Mouse (Mus musculus) cerebellum, adult 11 months (tissue): Measurements from ENCODE around the gene Bicdl2.
A peak's percentile ranks its signal among the peaks of the same experiment; 100 is the strongest.

Experiments
- DNase-seq: peaks from one replicate; pipeline ENCODE4 v3.0.0; 2022

Bicdl2 gene

DNA sequence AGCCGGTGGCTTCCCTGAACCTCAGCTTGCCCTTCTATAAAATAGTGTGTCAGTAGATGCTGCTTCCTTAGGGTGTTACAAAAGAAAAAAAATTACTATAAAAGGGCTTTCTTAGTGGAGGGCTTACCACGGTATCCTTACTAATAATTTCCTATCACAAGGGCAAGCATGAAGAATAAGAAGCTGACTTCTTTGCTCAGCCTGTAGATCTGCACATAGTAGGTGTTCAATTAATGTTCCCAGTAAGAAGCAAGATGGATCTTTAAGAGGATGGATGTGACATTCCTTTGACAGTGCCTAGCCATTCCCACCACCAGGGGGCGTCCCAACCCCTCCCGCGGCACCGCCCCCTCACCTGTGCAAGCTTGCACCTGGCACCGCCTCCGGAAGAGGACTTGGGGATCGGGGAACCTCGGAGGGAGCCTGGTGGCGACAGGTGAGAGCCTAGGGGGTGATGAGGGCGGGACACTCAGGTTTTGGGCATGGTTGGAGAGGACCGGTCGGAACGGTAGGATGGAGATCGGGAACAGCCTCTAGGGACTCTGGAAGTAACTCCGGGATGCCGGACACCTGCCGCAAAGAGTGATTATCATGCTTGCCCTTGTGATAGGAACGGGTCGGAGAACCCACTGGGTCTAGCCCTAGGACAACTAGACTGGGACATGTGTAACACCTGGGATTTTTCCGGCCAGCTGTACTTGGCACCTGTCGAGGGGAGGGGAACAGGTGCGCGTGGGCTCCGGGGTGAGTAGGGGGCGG lies at the start of gene Bicdl2:
Gene Bicdl2 (plus strand): TSS at position 390 of the 759 bp plus-strand sequence.
- DNase-seq, result no peak

DNA sequence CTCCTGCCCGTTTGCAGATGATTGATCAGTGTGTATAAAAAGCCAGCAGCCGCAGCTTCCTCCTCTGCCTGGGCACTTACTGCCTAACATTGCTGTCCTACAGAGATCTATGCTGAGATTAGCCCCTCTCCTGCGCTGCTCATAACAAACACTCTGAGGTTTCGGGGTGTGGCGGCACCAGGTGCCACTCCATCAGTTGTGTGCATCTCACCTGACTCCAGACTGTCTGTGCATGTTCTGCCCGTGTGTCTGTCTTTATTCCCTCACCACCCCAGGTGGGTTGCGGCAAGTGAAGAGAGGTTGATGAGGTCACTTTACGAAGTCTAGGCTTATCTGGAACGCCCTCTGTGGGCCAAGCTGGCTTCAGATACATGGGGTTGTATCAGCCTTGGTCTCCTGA lies 43.2 kb upstream of the Bicdl2 start:
- DNase-seq, result no peak

DNA sequence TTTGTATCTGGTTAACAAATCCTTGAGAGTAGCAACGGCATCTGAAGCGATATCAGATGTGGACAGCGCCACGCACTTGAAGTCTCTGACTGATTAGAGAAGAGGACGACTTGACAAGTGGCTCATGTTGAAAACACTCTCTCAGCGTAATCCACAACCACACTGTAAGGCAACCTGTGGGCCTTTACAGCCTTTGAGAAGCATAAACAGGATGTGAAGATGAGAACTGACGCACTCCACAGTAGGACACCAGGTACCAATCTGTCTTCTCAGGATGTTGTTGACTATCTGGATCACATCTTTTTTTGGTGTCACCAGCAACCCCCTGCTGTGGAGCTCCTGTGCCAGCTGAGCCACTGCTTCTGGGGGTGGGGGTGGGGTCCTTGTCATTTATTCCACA lies 40.0 kb upstream of the Bicdl2 start:
- DNase-seq, result no peak

DNA sequence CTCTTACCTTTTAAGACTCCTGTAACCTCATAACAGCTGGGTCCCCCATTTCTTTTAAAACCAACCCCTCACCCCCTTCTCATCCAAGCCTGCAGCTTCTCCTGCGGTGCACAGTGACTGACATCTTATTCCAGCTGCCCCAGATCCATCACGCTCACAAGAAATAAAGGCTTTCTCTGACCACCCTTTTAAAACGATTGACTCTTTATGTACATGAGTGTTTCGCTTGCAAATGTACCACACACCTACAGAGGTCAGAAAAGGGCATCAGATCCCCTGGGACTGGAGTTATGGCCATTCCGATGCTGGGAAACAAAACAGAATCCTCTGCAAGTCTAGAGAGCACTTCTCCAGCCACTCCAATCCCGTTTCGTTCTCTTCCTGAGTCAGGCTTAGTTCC lies 32.5 kb upstream of the Bicdl2 start:
- DNase-seq, result no peak

DNA sequence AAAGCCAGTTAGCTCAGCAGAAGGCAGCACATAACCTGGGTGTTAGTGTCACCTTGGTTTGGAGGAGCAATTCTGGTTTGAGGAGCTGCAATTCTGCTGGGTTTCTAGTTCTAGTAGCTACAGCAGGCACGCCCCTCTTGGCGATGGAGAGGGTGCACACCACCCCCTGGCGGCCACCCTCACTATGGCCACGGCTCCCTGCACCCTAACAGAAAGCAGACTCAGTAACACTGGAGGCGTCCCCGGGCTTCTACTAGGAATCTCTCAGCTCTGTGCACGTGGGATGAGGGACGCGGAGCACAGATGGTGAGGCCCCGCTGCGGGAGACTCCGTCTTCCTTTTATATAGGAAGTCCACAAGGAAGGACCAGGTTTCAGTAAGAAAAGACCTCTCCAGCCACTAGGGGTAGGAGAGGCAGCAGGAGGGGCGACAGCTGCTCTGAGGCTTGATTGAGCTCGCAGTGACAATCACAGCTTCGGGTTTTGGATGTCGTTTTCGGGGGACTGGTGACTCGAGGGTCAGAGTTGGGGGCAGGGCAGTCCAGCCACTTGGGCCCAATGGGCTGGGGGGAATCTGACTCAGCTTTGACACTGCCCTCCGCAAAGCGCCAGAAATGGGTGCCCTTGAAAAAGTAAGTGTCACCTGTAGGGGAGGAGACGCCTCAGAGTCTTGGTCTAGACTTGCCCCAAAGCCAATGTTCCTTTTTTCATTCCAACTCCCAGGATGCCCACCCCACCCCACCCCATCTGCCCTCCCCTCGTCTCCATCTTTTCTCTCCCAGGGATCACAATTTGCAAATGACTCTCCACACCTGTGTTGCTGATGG lies 29.9 kb upstream of the Bicdl2 start:
- DNase-seq, result peak; percentile 69

DNA sequence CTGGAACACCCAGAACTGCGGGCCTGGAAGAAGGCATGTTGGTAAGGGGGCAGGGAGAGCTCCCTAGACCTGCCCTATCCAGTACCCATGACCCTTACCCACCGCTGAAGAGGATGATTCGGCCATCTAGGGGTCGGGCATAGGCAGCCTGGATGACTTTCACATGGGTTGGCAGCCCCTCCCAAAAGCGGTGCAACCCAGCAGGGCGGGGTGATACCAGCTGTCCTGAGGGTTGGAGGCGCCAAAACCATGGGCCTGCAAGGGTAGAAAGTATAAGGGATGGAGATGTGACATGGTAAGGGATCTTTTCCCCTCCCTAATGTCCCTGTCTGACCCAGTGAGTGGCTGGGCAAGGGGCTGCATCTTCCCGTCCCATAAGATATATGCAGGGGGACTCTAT lies 29.1 kb upstream of the Bicdl2 start:
- no peak for DNase-seq

DNA sequence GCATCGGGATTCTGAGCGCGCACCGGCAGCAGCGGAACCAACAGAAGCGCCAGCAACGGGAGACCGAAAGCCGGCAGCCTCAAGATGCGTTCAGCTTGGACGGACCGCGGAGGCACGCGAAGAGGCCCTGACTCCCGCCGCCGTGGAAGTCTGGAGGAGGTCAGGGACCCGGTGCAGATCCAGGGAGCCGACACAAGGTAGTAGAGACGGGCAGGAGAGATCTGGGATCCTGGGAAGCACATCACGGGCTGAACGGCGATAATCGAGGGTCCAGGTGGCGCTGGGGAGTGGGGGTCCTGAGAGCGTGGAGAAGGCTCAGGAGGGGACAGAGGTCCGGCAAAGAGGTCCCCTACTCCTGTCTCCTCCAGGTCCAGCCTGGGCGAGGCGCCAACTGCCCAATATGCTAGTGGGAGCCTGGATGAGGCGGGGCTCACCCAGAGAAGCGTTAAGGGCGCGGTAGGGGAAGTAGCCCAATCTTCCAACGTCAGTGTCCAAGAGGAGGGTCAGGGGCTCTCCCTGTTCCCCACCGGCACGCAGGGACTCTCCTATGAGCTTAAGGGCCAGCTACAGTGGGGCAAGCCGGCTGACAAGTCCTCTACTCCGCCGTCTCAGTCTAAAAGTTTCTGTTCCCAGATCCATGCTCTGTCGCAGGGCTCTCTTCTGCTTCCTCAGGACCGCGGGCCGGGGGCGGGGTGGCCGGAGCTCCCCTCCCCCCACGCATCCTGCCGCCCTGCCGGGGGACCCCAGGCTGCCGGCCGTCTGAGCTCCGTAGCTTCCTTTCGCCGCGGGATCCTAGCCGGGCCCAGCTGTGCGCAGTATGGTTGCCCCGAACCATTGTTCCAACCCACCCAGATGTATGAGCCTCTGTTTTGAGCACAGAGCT lies 15.5 kb upstream of the Bicdl2 start, which contains the start of gene Mmp25:
Gene Mmp25 (minus strand): TSS at position 665 of the 883 bp plus-strand sequence.
- DNase-seq, result no peak

DNA sequence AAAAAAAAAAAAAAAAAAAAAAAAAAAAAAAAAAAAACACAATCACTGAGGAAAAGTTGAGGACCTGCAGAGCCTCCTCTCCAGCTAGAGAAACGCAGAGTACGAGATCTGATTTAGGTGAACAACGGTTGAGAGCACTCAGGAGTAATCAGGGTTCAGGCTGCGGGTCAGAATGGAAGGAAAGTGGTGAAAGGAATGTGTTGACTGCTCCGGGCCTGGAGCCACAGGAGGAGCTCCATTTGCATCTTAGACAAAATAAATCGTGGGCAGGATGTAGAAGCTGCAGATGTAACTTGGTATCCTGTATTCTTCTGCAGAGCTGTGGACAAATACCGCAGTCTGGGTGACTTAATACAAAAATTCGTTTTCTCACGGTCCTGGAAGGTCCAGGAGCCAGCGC lies 14.4 kb upstream of the Bicdl2 start:
- DNase-seq, result no peak

DNA sequence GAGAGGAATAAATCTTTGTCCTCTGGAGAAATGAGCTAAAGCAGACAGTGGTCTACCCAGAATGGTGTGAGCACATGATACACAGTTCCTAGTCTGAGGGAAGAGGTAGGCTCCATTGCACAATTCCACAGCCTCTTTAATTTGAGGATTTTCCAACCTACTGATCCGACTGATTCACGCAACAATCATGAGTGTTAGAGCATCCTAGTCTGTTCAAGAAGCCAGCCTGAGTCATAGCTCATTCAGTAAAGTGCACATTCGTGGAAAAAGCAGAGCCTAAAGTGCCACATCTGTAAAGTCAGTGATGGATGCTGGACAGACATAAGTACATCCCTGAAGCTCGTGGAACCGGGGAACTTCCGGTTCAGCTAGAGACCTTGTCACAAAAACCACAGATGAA lies 8.9 kb upstream of the Bicdl2 start:
- DNase-seq, result no peak

DNA sequence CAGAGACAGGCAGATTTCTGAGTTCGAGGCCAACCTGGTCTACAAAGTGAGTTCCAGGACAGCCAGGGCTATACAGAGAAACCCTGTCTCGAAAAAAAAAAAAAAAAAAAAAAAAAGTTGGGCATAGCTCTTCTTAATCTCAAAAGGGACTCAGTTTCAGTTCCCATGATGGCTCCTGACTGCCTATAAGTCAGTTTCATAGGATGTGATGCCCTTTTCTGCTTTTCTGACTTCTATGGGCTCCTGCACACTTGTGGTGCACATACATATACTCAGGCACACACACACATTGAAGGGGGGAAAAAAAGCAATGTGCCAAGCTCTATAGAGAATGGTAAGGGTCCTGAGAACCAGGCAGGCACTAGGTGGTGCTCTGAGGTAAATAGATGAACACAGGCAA lies 7.0 kb upstream of the Bicdl2 start:
- no peak for DNase-seq

DNA sequence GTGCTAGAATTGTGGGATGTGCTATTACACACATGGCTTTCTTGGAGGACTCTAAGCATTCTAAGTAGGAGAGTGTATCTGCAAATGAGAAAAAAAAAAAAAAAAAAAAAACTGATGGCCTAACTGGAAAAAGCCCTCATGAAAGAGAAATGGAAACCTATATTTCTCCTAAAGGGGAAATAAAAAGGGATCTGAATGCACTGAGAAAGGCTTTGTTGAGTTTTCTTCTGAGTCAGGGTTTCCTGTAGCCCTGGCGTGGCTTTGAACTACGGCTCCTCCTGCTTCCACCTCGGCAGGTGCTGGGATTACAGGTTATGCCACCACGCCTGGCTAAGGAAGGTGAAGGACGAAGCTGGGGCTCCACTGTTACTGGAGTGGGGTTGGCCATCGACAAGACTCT lies 6.3 kb upstream of the Bicdl2 start:
- no peak for DNase-seq

DNA sequence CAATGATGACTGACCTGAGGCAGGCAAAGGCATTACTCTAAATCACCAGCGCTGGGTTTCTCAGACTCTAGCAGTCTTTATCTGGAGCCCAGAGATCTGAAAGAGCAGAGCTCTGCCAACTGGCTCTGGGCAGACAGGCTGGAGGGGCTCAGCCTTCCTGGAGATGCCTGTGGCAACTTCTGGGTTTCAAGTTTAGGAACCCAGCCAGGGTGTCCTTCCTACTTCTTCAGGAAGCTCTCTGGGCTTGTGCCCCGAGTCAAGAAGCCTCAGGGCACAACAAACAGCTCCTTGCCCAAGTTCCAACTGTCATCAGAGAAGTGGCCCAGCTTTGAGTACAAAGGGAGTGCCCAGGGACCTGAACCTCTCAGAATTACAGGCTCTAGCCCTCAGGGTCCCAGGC lies 5.9 kb upstream of the Bicdl2 start:
- no peak for DNase-seq

DNA sequence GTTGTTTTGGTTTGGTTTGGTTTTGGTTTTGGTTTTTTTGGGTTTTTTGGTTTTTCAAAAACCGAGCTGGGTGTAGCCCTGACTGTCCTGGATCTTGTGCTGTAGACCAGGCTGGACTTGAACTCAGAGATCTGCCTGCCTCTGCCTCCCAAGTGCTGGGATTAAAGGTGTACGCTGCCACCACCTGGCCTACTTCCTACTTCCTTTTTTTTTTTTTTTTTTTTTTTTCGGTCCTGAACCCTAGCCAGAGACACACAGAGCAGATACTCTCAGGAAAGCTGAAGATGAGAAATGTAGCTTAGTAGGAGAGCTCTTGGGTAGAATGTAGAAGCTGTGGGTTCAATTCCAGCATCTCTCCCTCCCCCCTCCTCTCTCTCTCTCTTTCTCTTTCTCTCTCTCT lies 1.9 kb upstream of the Bicdl2 start:
- no peak for DNase-seq

DNA sequence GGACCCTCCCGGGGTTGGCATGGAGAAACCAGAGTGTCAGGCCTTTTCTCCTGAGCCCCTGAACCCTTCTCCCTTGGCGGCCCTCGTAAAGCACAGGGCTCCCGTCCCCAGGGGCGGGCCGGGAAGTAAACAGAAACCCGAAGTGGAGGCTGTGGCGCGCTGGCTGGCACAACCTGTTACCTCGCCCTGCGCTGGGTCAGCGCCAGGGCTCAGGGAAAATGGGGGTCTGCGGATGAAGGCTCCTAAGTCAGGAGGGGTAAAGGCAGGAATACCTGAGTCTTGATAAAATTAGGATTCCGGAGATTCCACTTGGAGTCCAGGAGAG lies 532 bp downstream of the Bicdl2 start:
- DNase-seq, result no peak

DNA sequence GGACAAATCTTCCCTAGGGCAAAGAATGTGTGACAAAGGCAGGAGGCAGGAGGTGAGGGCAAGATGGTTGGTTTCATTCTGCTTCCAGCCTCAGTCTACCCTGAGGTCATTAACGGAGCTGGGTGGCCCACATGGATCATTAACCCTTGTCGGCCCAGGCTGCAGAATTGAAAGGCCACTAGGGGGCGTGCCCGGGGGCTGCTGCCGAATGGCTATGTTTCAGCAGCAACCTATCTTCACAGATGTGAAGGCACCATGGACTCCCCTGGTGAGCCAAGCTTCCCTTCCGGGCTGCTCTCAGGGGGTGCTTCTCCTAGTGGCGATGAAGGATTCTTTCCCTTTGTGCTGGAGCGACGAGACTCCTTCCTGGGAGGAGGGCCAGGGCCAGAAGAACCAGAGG lies 1.2 kb downstream of the Bicdl2 start:
- no peak for DNase-seq

DNA sequence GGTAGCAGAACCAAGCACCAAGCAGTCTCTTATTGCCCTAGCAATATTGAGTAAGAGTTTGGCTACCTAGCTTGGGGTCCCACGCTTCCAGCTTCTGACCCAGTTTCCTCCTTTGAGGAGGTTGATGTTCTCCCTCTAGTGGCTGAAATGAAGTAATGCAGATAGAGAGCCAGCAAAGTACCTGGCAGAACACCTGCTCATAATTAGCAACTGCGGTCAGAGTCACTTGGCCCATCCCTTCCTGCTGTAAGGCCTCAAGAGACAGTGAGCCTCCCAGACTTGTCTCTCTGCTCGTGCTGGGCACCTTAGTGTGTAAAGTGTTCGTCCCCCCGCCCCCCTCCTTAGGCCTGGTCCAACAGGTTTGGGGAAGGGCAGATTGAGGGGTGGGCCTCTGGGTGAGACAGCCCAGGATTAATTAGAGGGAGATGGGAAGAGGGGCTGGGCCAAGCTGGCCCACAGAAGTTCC lies 4.3 kb downstream of the Bicdl2 start:
- DNase-seq, result no peak

DNA sequence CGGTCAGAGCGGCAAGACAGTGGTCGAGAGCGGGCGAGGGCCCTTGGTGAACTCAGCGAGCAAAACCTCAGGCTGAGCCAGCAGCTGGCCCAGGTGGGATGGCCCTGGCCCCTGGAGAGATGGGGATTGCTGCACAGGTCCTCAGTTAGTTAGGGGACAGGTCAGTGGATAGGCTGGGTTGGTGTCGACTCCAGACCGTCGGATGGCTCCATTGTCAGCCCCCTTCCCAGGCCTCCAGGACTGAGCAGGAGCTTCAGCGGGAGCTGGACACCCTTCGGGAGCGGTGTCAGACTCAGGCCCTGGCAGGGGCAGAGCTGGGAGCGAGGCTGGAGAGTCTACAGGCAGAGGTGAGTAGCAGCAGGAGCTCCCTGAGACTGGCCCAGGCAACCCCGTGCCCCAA lies 5.2 kb downstream of the Bicdl2 start:
- DNase-seq, result no peak

DNA sequence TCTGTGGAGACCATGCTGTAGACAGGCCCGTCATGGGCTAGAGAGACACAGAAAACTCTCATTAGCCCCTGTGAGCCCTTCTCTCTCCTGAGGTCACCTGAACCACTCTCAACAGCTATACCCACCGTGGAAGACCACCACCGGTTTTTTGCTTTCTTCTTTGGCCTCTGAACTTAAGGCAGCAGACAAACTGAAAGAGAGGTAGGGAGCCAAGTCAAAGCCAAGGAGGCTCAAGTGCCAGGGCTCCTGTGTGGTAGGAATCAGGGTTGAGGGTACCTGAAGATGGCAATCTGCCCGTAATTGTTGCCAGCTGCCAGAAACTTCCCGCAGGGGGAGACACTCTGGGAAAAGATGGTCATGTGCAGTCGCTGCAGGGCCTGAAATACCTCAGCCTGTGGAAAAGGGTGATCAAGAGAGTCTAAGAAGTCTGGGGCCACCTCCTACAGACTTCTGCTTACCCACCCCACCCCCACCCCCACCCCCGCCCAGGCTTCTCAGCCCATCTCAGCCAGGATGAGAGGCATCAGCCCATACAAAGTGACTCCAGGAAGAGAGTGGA lies 10.3 kb downstream of the Bicdl2 start:
- DNase-seq, result no peak

DNA sequence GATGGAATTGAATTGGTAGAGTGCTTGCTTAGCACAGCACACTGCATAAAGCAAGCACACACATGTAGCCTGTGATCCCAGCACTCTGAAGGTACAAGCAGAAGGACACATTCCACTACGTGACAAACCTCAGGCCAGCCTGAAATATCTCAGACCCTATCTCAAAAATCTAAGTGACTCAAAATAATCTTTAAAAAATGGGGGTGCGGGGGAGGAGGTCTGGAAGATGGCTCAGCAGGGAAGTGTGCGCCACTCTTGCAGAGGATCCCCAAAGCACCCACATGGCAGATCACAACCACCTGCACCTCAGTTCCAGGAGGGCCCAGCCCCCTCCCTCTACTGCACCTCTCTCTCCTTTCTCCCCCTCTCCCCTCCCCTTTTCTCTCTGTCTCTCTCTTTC lies 11.2 kb downstream of the Bicdl2 start:
- DNase-seq, result no peak

DNA sequence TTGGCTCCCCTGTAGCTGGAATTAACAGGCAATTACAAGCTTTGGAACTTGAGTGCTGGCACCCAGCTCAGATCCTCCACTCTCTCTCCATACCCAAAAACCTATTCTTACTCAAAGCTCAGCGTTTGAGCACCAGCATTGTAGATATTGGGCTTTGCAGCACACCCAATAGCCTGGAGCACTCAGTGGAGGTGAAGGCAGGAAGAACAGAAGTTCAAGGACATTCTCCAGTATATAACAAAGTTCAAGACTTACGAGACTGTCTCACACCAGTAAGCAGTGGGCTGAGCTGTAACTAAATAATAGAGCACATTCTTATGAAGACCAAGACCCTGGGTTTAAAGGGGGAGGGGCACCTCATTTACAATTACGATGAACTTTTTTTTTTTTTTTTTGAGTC lies 12.5 kb downstream of the Bicdl2 start:
- DNase-seq, result no peak

DNA sequence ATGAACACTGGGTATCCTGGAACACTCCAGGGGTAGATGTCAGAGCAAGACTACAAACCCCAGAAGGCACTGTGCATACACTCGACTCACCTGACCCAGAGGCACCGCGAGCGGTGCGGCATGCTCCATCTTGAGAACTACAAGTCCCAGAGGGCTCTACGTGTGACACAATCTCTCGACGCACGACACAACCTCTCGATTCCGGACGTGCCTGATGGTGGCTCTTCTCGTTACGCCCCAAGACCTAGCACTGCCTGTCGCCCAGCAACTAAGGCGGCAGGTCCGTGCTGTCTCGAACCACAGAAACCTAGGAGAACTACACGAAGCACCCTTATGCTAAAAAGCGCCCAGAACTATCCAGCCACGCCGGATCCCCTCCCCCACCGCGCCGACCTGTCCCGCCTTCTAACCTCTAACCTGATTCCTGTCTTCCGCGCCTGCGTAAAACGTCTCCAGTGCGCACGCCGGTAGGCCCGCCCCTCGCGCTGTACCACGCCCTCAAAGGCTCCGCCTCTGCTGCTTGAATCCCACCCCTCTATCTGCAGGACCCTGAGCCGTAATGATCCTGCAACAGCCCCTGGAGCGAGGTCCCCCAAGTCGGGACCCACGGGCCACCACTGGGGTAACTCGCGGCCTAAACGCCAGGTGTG lies 13.2 kb downstream of the Bicdl2 start, which contains the start of the genes Hcfc1r1 and Thoc6:
Gene Hcfc1r1 (plus strand): TSS at position 173 of the 650 bp plus-strand sequence.
Gene Thoc6 (minus strand): TSS at position 459 of the 650 bp plus-strand sequence.
- DNase-seq, result peak; percentile 95

DNA sequence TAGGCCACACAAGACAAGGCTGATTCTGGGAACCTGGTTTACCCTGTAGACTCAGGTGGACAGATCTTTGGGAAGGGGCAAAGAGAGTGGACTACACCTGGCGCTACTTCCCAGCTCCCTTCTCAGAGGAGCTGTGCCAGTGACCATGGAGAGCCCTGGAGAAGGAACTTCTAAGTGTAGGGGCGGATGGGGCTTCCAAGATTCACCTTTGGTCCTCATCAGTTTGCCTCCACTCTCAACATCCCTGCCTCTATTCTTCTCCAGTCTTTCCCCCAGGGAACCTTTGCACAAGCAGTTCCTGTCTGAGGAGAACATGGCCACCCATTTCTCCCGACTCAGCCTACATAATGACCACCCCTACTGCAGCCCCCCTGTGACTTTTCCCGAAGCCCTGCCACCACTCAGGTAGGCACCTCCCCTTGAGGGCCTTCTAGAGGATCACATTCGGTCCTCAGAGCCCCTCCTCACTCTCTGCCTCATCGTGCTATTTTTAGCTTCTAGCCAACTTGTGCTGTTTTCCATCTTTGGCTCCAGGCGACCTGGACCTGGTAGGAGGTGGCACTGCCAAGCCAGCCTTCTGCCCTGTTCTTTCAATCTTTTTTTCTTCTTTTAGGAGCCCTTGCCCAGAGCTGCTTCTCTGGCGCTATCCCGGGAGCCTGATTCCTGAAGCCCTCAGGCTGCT lies 14.1 kb downstream of the Bicdl2 start:
- peak; percentile 59 for DNase-seq
